Mouse (Mus musculus) thymus, postnatal 10 days (tissue): ENCODE measurements around the gene Vmn1r67.

Source experiments
- DNase-seq, 2 experiments: peaks; one replicate each; pipeline ENCODE4 v3.0.0; 2021; ENCODE audit warnings: low spot score in 2 of 2

Gene Vmn1r67

DNA sequence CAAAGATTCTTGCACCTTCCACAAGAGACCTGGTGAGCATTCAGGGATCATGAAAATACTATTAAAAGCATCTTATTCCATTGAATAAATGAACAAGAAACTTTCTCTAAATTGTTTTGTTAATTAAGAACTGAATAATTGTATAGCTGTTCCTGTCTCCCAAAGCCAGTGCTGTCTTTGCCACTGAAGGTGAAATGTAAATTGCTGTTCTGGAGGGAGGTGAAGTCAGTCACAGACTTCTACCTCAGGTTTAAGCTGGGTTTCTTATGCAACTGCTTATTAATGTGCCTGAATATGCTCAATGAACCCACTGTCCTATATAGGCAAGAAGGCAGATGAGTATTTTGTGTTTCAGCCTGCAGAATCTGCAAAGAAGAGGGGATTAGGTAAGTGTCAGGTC, at the start of gene Vmn1r67:
TSS of gene Vmn1r67 (plus strand) at position 301 of the 400 bp plus-strand sequence.
- no peak for DNase-seq

DNA sequence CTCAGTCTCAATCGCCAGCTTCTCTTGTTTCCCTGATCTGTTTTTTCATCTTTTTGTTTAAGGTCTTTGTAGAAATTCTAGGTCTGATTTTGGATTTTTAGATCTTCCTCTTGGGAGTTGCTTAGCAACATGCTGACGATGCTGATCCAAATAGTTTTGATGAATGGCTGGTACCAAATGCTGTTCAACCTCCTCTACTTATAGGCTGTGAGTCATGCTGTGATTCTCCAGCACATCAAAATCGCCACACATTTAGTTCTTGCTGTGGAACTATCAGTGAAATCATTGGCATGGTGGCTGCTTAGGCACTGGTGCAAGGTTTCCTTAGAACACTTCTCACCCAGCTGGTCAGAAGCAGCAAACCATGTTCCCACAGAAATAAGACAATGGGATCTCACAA, 15.0 kb downstream of the Vmn1r67 start:
- DNase-seq, result no peak

DNA sequence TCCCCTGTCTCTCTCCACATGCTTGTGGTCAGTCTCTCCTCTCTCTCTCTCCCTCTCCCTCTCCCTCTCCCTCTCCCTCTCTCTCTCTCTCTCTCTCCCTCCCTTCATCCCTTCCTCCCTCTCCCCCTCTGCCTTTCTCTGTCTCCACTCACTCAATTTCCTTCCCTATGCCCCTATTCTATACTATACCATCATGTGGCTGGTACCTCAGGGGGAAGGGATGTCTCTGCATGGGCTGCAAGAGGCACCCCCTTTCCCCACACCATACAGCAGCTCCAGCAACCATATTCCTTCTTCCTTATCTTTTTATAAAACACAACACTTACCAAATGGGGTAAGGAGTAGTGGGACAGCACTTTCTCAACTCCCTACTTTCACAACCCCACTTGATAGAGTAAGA, 36.7 kb downstream of the Vmn1r67 start:
- DNase-seq, result no peak

DNA sequence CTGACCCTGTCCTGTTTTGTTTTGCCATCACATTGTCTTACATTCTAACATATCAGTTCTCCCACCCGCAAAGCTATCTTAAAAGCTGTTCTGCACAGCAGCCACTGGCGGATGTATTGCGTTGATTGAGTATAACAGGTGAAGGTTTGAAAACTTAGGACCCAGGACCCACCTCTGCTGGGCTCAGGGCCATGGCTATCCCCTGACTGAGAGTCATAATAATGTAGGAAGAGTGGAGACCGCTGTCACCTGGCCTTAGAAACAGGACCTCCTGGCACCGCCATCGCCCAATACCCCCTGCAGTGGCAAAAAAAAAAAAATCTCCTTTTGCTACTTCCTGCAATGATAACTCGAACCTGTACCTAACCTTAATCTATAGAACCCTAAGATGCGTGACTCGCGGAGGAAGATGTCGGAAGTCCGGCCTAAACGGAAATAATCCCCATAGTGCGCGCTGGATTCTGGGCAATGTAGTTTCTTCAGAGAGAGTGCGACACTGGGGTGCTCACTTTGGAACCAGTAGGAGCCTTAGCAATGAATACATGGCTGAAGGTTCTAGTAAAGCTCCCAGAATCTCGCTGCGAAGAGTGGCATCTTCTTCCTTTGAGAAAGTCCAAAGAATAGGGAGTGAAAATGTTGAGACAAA, 37.6 kb downstream of the Vmn1r67 start:
- no peak for DNase-seq

DNA sequence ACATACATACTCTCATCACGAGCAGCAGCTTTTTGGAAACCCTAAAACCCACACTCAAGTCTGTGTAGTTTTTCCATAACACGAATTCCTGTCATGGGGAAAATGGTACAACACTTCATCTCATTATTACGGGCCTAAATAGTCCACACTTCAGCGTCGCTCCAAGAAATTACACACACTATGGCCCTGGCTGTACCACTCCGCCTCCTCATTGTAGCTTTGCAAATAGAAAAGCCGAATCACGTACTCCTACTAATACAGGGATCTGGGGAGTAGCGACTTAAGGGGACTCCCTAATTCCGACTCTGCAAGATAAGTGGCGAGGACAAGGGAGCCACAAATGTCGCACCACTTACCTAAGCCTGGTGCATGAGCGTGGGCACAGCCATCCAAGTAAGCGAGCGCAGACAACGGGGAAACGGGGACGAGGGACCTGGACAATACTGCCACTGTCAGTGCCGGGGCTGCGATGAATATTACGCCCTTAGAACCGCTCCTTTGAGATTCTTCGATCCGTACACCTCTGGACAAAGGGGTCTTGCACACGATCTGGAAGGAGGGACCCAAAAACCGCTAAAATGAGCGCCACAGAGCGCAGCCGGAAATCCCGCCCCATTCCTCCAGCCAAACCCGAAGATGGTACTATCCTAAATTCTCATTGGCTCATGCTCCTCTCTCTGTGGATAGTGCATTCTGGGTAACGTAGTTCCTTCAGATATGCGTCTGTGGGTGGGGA, 51.8 kb downstream of the Vmn1r67 start, which contains the start of gene Zik1:
TSS of gene Zik1 (minus strand) at position 609 of the 736 bp plus-strand sequence.
- DNase-seq, result peak; percentile 50 to 66

DNA sequence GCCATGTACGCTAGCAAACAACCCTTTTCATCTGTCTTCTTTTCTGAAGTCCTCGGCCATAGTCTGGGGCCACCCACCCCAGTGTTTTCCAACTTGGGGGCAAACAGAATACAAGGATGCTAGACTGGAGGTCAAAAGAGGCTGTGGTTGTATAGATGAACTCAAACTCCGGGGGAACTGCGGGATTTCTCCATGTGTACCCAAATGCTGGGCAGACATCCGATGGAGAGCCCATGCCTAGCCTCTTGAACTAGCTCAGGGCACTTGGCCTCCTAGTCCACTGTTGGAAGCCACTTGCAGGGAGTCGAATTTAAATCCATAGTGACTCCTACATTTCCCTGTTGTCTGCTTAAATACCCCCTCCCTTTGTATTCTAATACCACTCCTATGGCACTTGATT, 52.4 kb downstream of the Vmn1r67 start:
- DNase-seq, result no peak
